Mouse (Mus musculus) left cerebral cortex, adult 18-20 months (tissue): ENCODE measurements around the gene Cntn2. TPM values are rescaled to one million over a fixed set of nuclear protein-coding genes. Genes with fewer than 3 reads are reported as not detected.
"Not testable (repeated sequence)": the region's sequence is repeated elsewhere in the genome, so short reads cannot be mapped to it uniquely, and the experiment has no call there.

Experiments
- DNase-seq, 2 experiments: peaks; one replicate each; pipeline ENCODE4 v3.0.0; 2021 to 2022; ENCODE audit warnings: low spot score in 2 of 2, mixed read lengths in 1 of 2
- total RNA-seq, 2 experiments: library from RNA; stranded (reverse); gene quantifications; 2 replicates each; pipeline ENCODE4 v1.2.3; 2021

Cntn2 gene
- total RNA-seq, 2 experiments from 2014 or later: 65.8 to 86.7 TPM

GRCm38 (mm10) chr1:132518621-132519020 is 24.4 kb downstream of the Cntn2 start:
- no peak for DNase-seq

GRCm38 (mm10) chr1:132516776-132517175 is 26.3 kb downstream of the Cntn2 start:
- DNase-seq: no peak

- DNase-seq: no peak
Observed at GRCm38 (mm10) chr1:132515339-132515738, 27.7 kb downstream of the Cntn2 start.

- no peak for DNase-seq
Observed at GRCm38 (mm10) chr1:132512106-132512505, 30.9 kb downstream of the Cntn2 start.

GRCm38 (mm10) chr1:132511521-132511920 is 31.5 kb downstream of the Cntn2 start:
- DNase-seq: peak in 1 of 2 experiments; percentile 36

- no peak for DNase-seq
Observed at GRCm38 (mm10) chr1:132509771-132510170, 33.3 kb downstream of the Cntn2 start.

- no peak for DNase-seq
Observed at GRCm38 (mm10) chr1:132506656-132507055, 36.4 kb downstream of the Cntn2 start.

- no peak for DNase-seq
Observed at GRCm38 (mm10) chr1:132506058-132506457, 37.0 kb downstream of the Cntn2 start, which contains the start of gene Tmem81. Tmem81 (plus strand) TSS chr1:132506230.

GRCm38 (mm10) chr1:132505155-132505554 is 37.9 kb downstream of the Cntn2 start:
- no peak for DNase-seq

GRCm38 (mm10) chr1:132500535-132500934 is 42.5 kb downstream of the Cntn2 start:
- no peak for DNase-seq

- no peak for DNase-seq
Observed at GRCm38 (mm10) chr1:132483759-132484158, 59.3 kb downstream of the Cntn2 start.

- no peak for DNase-seq
Observed at GRCm38 (mm10) chr1:132483234-132483633, 59.8 kb downstream of the Cntn2 start.

- no peak for DNase-seq
Observed at GRCm38 (mm10) chr1:132481619-132482018, 61.4 kb downstream of the Cntn2 start.

- no peak for DNase-seq
Observed at GRCm38 (mm10) chr1:132479438-132479837, 63.6 kb downstream of the Cntn2 start.

- peak; percentile 82 to 84 for DNase-seq
Observed at GRCm38 (mm10) chr1:132476928-132477691, 65.9 kb downstream of the Cntn2 start, which contains the start of gene Rbbp5. Rbbp5 (plus strand) TSS chr1:132477365.

- peak in 1 of 2 experiments; percentile 15 for DNase-seq
Observed at GRCm38 (mm10) chr1:132476575-132476927, 66.5 kb downstream of the Cntn2 start.

GRCm38 (mm10) chr1:132474496-132474895 is 68.6 kb downstream of the Cntn2 start:
- DNase-seq: no peak

GRCm38 (mm10) chr1:132472537-132472936 is 70.5 kb downstream of the Cntn2 start:
- DNase-seq: no peak

GRCm38 (mm10) chr1:132471499-132471898 is 71.6 kb downstream of the Cntn2 start:
- no peak for DNase-seq

- no peak for DNase-seq
Observed at GRCm38 (mm10) chr1:132471032-132471431, 72.0 kb downstream of the Cntn2 start.

- DNase-seq: not testable (repeated sequence)
Observed at GRCm38 (mm10) chr1:132470031-132470430, 73.0 kb downstream of the Cntn2 start.

GRCm38 (mm10) chr1:132469519-132469918 is 73.5 kb downstream of the Cntn2 start:
- DNase-seq: no peak

- DNase-seq: no peak
Observed at GRCm38 (mm10) chr1:132468926-132469325, 74.1 kb downstream of the Cntn2 start.
